Mouse (Mus musculus) bone marrow, adult 2 months (tissue): ENCODE measurements around the gene Pigr. TPM values are rescaled to one million over a fixed set of nuclear protein-coding genes. Genes with fewer than 3 reads are reported as not detected.
A peak's percentile ranks its signal among the peaks of the same experiment; 100 is the strongest.

Experiments used
- H3K27ac ChIP-seq: fragments of 200-500 bp; 2 replicates; pipeline ENCODE4 v1.5.1; 2012; ENCODE audit warnings: low read depth, mild to moderate bottlenecking, control low read depth, inconsistent platforms, low read length; ENCODE audit not compliant: control insufficient read depth, poor library complexity, insufficient read depth
- H3K4me1 ChIP-seq: fragments of 200-500 bp; 2 replicates; pipeline ENCODE4 v1.6.1; 2011; ENCODE audit warnings: low read length; ENCODE audit not compliant: control insufficient read depth, insufficient read depth
- H3K4me3 ChIP-seq: fragments of 200-500 bp; replicated peaks from 2 replicates; pipeline ENCODE3; 2011; ENCODE audit warnings: mild to moderate bottlenecking, low read depth, low read length, control low read depth; ENCODE audit not compliant: control insufficient read depth
- CTCF ChIP-seq: fragments of 200-500 bp; IDR thresholded peaks from 2 replicates; pipeline ENCODE4 v1.5.1; 2011; ENCODE audit warnings: low read length, control low read depth; ENCODE audit not compliant: control insufficient read depth, insufficient read depth
- POLR2A ChIP-seq: fragments of 200-500 bp; IDR thresholded peaks from 2 replicates; pipeline ENCODE4 v1.6.1; 2011; ENCODE audit warnings: low read depth, mild to moderate bottlenecking, control low read depth, low read length, borderline replicate concordance; ENCODE audit not compliant: control insufficient read depth
- WGBS: fragments of 180-500 bp; shearing (Covaris S2); methylation state at CpG from one replicate; pipeline ENCODE4 v1.1.7; 2018; 5-methylcytosine and 5-hydroxymethylcytosine counted together
- polyA plus RNA-seq: library from polyadenylated mRNA; stranded (reverse); fragments of >200 nt; gene quantifications from 2 replicates; pipeline ENCODE4 v1.2.4, GENCODE M21; 2011; ENCODE audit warnings: low replicate concordance; ENCODE audit not compliant: missing spikeins, insufficient read depth, insufficient read length

Pigr gene
- polyA plus RNA-seq, 1 experiment: 1.7 TPM

- Histone ChIP-seq H3K4me1 (no peaks in the 10 kb centered on the region), H3K4me3 (no peak overlapping the region), H3K27ac (no peak overlapping the region)
- whole genome bisulfite sequencing: 87% methylated on average over 4 of the region's 4 CpGs
- TF ChIP-seq CTCF (no peak), POLR2A (no peak)
Measured at GRCm38 (mm10) chr1:130857456-130857855, 31.0 kb downstream of the Pigr start.

- WGBS: 15% methylated on average over 4 of the region's 4 CpGs
- H3K4me1 ChIP-seq: peaks cover 1% of the 10 kb centered on the region
- no peak overlapping the region for H3K4me3 ChIP-seq
- no peak for TF ChIP-seq CTCF
- peak; percentile 38; the same call in 1 of the 2 replicates for TF ChIP-seq POLR2A
- H3K27ac ChIP-seq: peak overlapping the region; percentile 87
Measured at GRCm38 (mm10) chr1:130864238-130864637, 37.8 kb downstream of the Pigr start.

- TF ChIP-seq CTCF (no peak), POLR2A (no peak)
- WGBS: 74% methylated on average over 5 of the region's 5 CpGs
Measured at GRCm38 (mm10) chr1:130864741-130865140, 38.3 kb downstream of the Pigr start.

GRCm38 (mm10) chr1:130865541-130866221, 39.2 kb downstream of the Pigr start, which contains the start of gene Fcmr:
TSS of gene Fcmr (plus strand) at chr1:130865669.
- peak within 1 kb of the TSS; percentile 87 for H3K27ac ChIP-seq
- H3K4me1 ChIP-seq: peaks cover 1% of the 10 kb centered on the region
- TF ChIP-seq POLR2A (no peak), CTCF (no peak)
- peak within 1 kb of the TSS; percentile 46 for H3K4me3 ChIP-seq
- 65% methylated on average over 7 of the region's 7 CpGs for WGBS

More at GRCm38 (mm10) chr1:130864741-130865140, 38.3 kb downstream of the Pigr start:
- Histone ChIP-seq H3K4me1 (peaks cover 1% of the 10 kb centered on the region), H3K4me3 (no peak overlapping the region), H3K27ac (peak overlapping the region; percentile 87)

- no peak overlapping the region for H3K27ac ChIP-seq
- 9% methylated on average over 2 of the region's 2 CpGs for WGBS
- H3K4me3 ChIP-seq: no peak overlapping the region
Measured at GRCm38 (mm10) chr1:130872912-130873311, 46.4 kb downstream of the Pigr start.

GRCm38 (mm10) chr1:130875139-130875538, 48.7 kb downstream of the Pigr start:
- Histone ChIP-seq H3K4me3 (no peak overlapping the region), H3K4me1 (peaks cover 2% of the 10 kb centered on the region), H3K27ac (no peak overlapping the region)
- TF ChIP-seq POLR2A (no peak), CTCF (peak; percentile 20; the same call in 1 of the 2 replicates)
- 47% methylated on average over 3 of the region's 3 CpGs for whole genome bisulfite sequencing

More at GRCm38 (mm10) chr1:130872912-130873311, 46.4 kb downstream of the Pigr start:
- TF ChIP-seq CTCF (no peak), POLR2A (no peak)
- H3K4me1 ChIP-seq: peaks cover 2% of the 10 kb centered on the region

- peaks cover 2% of the 10 kb centered on the region for H3K4me1 ChIP-seq
- no peak overlapping the region for H3K4me3 ChIP-seq
- 75% methylated on average over 3 of the region's 3 CpGs for WGBS
- no peak for TF ChIP-seq POLR2A
- TF ChIP-seq CTCF: no peak
- no peak overlapping the region for H3K27ac ChIP-seq
Measured at GRCm38 (mm10) chr1:130875910-130876309, 49.4 kb downstream of the Pigr start.

- no peak overlapping the region for H3K27ac ChIP-seq
- WGBS: 20% methylated on average over 3 of the region's 3 CpGs
- H3K4me1 ChIP-seq: peaks cover 2% of the 10 kb centered on the region
- TF ChIP-seq POLR2A (no peak), CTCF (no peak)
- no peak overlapping the region for H3K4me3 ChIP-seq
Measured at GRCm38 (mm10) chr1:130876931-130877509, 50.5 kb downstream of the Pigr start.
